ENCODE assay signal across 11 mouse cellular contexts in the genomic region with DNA sequence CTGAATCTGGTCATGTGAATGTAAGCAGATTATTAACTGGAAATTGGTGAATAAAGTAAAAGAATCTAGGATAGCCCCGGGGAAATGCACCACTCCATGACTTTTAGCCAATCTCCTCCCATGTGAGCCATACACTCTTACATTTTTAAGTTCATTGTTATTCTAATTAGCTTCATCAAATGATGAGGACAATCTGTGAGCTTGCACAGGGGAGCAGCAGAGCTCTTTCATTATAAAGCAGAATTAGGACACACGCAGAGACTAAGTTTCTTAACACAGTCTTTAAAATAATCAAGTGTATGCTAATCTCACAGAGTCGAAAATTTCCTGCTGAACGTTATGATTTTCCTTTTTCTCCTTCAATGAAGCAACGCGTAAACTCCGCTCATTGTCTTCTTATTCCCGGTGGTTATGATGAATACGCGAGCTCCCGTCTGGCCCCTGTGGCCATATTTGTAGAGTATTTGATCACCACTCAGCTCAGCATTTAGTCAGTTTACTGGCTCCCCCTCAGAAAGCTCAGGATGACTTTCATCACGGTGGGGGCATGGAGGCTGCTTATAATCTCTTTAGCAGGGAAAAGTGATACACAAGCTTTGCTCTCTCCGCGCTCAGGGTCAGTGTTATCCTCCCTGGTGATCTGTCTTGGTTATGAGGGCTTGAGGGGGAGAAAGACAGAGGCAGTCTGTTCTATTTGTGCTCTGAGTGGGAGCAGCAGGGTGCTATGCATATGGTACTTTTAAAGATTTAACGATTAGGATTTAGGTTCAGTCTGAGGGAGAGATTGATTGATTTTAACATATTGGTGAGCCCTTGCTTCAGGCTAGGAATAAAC.
A peak's percentile ranks its signal among the peaks of the same experiment; 100 is the strongest.
DNase-seq lines count a peak whose midpoint lies in the region; ATAC-seq lines count a peak whose summit lies in the region.
"Had no signal": no experiment of that assay in that cellular context is flagged by ENCODE, and none has a peak within 500 bp of the region (broad histone marks: within the 10 kb centered on the region; RNA-seq: fewer than 3 reads in every experiment).

No protein-coding gene starts in this region.

- H3K4me2 ChIP-seq in limb, embryonic 11.5 days (ENCODE audit: low read depth, severe bottlenecking): no peak overlapping the region
- peak overlapping the region; percentile 31 for H3K4me2 ChIP-seq in forebrain, embryonic 14.5 days (ENCODE audit: low read length)
- H3K4me2 ChIP-seq in neural tube, embryonic 14.5 days (ENCODE audit: low read depth, low read length): peak overlapping the region; percentile 38
- H3K4me2 ChIP-seq: embryonic facial prominence, embryonic 13.5 days; heart, embryonic 15.5 days had no signal

- H3K9ac ChIP-seq in limb, embryonic 11.5 days (ENCODE audit: low read length): no peak overlapping the region
- H3K9ac ChIP-seq in forebrain, embryonic 14.5 days (ENCODE audit: low read length): no peak overlapping the region; the same call in 1 of the 2 replicates
- peak overlapping the region; percentile 1; the same call in 1 of the 2 replicates for H3K9ac ChIP-seq in neural tube, embryonic 14.5 days (replicated peaks; ENCODE audit: low read depth, low read length)
- H3K9ac ChIP-seq: embryonic facial prominence, embryonic 13.5 days; heart, embryonic 15.5 days had no signal

- DNase-seq in limb, embryonic 11.5 days (ENCODE audit: low spot score): no peak
- DNase-seq in limb, embryonic 10.5 days (ENCODE audit: low spot score): no peak
- peak; percentile 36 for DNase-seq in forebrain, embryonic 14.5 days (ENCODE audit: low spot score)
- DNase-seq in layer of hippocampus, adult 9-11 months: peak; percentile 10
- DNase-seq in spleen, postnatal 36 days (ENCODE audit: low spot score in 2 of 2): no peak
- no peak for DNase-seq in T-cell, adult 2 months (ENCODE audit: low spot score)
- DNase-seq in ovary, postnatal 14 days (ENCODE audit: low spot score): no peak

- peak; percentile 49; the same call in 1 of the 2 replicates for ATAC-seq in limb, embryonic 11.5 days (ENCODE audit: insufficient number of reproducible peaks, low FRiP score, low TSS enrichment, low read depth)
- peak; percentile 62 for ATAC-seq in forebrain, embryonic 14.5 days
- peak; percentile 82 for ATAC-seq in neural tube, embryonic 14.5 days (ENCODE audit: low read depth)

- WGBS in limb, embryonic 11.5 days: 57% methylated on average over 15 of the region's 15 CpGs
- WGBS in limb, embryonic 10.5 days: 67% methylated on average over 15 of the region's 15 CpGs
- WGBS in forebrain, embryonic 14.5 days: 32% methylated on average over 15 of the region's 15 CpGs
- WGBS in neural tube, embryonic 14.5 days: 37% methylated on average over 15 of the region's 15 CpGs

- no peaks in the 10 kb centered on the region for H3K4me1 ChIP-seq in limb, embryonic 11.5 days (ENCODE audit: control insufficient read depth, insufficient read depth, low read length)
- peaks cover 5% of the 10 kb centered on the region; the same call in 1 of the 2 replicates for H3K4me1 ChIP-seq in limb, embryonic 10.5 days
- no peaks in the 10 kb centered on the region for H3K4me1 ChIP-seq in forebrain, embryonic 14.5 days (ENCODE audit: control insufficient read depth, insufficient read depth, low read length)
- H3K4me1 ChIP-seq in neural tube, embryonic 14.5 days (ENCODE audit: control insufficient read depth, insufficient read depth, low read length): no peaks in the 10 kb centered on the region
- H3K4me1 ChIP-seq: embryonic facial prominence, embryonic 13.5 days; heart, embryonic 15.5 days; megakaryocyte, embryonic 14.5 days had no signal

- H3K27me3 ChIP-seq in limb, embryonic 11.5 days (ENCODE audit: control insufficient read depth, insufficient read depth, low read length): no peaks in the 10 kb centered on the region
- no peaks in the 10 kb centered on the region for H3K27me3 ChIP-seq in limb, embryonic 10.5 days (ENCODE audit: low read depth, poor library complexity, severe bottlenecking)
- no peaks in the 10 kb centered on the region for H3K27me3 ChIP-seq in forebrain, embryonic 14.5 days (replicated peaks; ENCODE audit: control insufficient read depth, insufficient read depth, low read length)
- no peaks in the 10 kb centered on the region for H3K27me3 ChIP-seq in neural tube, embryonic 14.5 days (ENCODE audit: control insufficient read depth, insufficient read depth, low read length)
- H3K27me3 ChIP-seq: embryonic facial prominence, embryonic 13.5 days; heart, embryonic 15.5 days; megakaryocyte, embryonic 14.5 days had no signal

- no peak overlapping the region for H3K27ac ChIP-seq in limb, embryonic 11.5 days (replicated peaks; ENCODE audit: low read depth, low read length)
- no peak overlapping the region for H3K27ac ChIP-seq in limb, embryonic 10.5 days
- H3K27ac ChIP-seq in forebrain, embryonic 14.5 days (ENCODE audit: low read depth, low read length): no peak overlapping the region
- peak overlapping the region; percentile 35; the same call in 1 of the 2 replicates for H3K27ac ChIP-seq in neural tube, embryonic 14.5 days (ENCODE audit: low read depth, low read length)
- H3K27ac ChIP-seq: embryonic facial prominence, embryonic 13.5 days; heart, embryonic 15.5 days had no signal

- no peak overlapping the region for H3K4me3 ChIP-seq in limb, embryonic 11.5 days (ENCODE audit: low read depth, low read length)
- H3K4me3 ChIP-seq in limb, embryonic 10.5 days: no peak overlapping the region
- H3K4me3 ChIP-seq in forebrain, embryonic 14.5 days (ENCODE audit: low read depth, low read length): peak overlapping the region; percentile 2; the same call in 1 of the 2 replicates
- H3K4me3 ChIP-seq in neural tube, embryonic 14.5 days (ENCODE audit: low read depth, low read length): peak overlapping the region; percentile 8
- H3K4me3 ChIP-seq: embryonic facial prominence, embryonic 13.5 days; heart, embryonic 15.5 days; megakaryocyte, embryonic 14.5 days had no signal

- no peaks in the 10 kb centered on the region for H3K9me3 ChIP-seq in limb, embryonic 11.5 days (ENCODE audit: control insufficient read depth, low read length)
- no peaks in the 10 kb centered on the region for H3K9me3 ChIP-seq in limb, embryonic 10.5 days (replicated peaks)
- no peaks in the 10 kb centered on the region for H3K9me3 ChIP-seq in forebrain, embryonic 14.5 days (replicated peaks; ENCODE audit: control insufficient read depth, low read length)
- no peaks in the 10 kb centered on the region for H3K9me3 ChIP-seq in neural tube, embryonic 14.5 days (ENCODE audit: control insufficient read depth, low read length)
- H3K9me3 ChIP-seq: embryonic facial prominence, embryonic 13.5 days; heart, embryonic 15.5 days; megakaryocyte, embryonic 14.5 days had no signal

- no peaks in the 10 kb centered on the region for H3K36me3 ChIP-seq in limb, embryonic 11.5 days (ENCODE audit: control insufficient read depth, insufficient read depth, low read length)
- H3K36me3 ChIP-seq in limb, embryonic 10.5 days: no peaks in the 10 kb centered on the region
- H3K36me3 ChIP-seq in forebrain, embryonic 14.5 days (ENCODE audit: control insufficient read depth, insufficient read depth, low read length): no peaks in the 10 kb centered on the region
- no peaks in the 10 kb centered on the region for H3K36me3 ChIP-seq in neural tube, embryonic 14.5 days (ENCODE audit: control insufficient read depth, insufficient read depth, low read length)
- H3K36me3 ChIP-seq: embryonic facial prominence, embryonic 13.5 days; heart, embryonic 15.5 days had no signal

Comparison
In these comparisons a context has a peak if more than half of its experiments do, and no peak if none do; other contexts are left out.
1. DNase-seq: peak in forebrain, embryonic 14.5 days (single experiment) and layer of hippocampus, adult 9-11 months (single experiment); none in limb, embryonic 11.5 days (single experiment), limb, embryonic 10.5 days (single experiment), spleen, postnatal 36 days (0 of 2), T-cell, adult 2 months (single experiment) and ovary, postnatal 14 days (single experiment).
2. H3K4me3 ChIP-seq: peak in forebrain, embryonic 14.5 days (single experiment) and neural tube, embryonic 14.5 days (single experiment); none in limb, embryonic 11.5 days (single experiment) and limb, embryonic 10.5 days (single experiment).
3. Peak in every context shown above with its lines, with median percentiles within 50 percentile points of each other: ATAC-seq.